In the genomic region with DNA sequence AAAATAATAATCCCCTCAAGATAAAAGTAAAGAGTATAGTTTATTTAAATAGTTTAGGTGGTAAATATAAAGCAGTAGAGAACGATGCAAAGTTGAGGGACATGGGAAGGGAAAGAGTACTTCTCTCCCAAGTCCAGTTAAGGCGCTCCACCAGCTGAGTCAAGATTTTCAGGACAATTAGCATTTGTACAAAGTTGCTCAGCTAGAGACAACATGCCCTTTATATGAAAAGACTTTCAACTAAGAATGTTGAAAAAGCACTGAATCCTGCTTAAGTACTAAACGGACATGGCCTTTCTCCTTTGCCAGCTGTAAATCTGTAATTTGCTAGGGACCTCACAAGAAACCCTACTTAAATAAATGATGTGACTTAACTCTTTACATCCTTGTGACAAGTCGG, we compare ENCODE assay signal across 9 mouse cellular contexts. TPM values are rescaled to one million over a fixed set of nuclear protein-coding genes. Genes with fewer than 3 reads are reported as not detected.
DNase-seq lines count a peak whose midpoint lies in the region; ATAC-seq and TF ChIP-seq lines count a peak whose summit lies in the region.
"Had no signal": no experiment of that assay in that cellular context is flagged by ENCODE, and none has a peak within 500 bp of the region (broad histone marks: within the 10 kb centered on the region; RNA-seq: fewer than 3 reads in every experiment).

No protein-coding gene starts in this region.

- H3K4me1 ChIP-seq in testis, adult 2 months (ENCODE audit: control insufficient read depth, insufficient read depth, low read length) = peaks cover 2% of the 10 kb centered on the region; the same call in 1 of the 2 replicates
- peaks cover 18% of the 10 kb centered on the region for H3K4me1 ChIP-seq in liver, embryonic 12.5 days

- H3K4me3 ChIP-seq in testis, adult 2 months (ENCODE audit: control insufficient read depth, low read depth, low read length) = no peak overlapping the region; the same call in 1 of the 2 replicates
- H3K4me3 ChIP-seq in liver, embryonic 12.5 days = peak overlapping the region; percentile 72; the same call in 1 of the 2 replicates

- peak overlapping the region; percentile 93 for H3K27ac ChIP-seq in testis, adult 2 months (ENCODE audit: control insufficient read depth, insufficient read depth, low read depth, low read length)
- H3K27ac ChIP-seq in liver, embryonic 12.5 days = peak overlapping the region; percentile 95

- no peak for TF ChIP-seq POLR2A in testis, adult 2 months (IDR thresholded peaks at IDR 0.05; ENCODE audit: control insufficient read depth, low read depth, low read length)

- peak; percentile 19 for DNase-seq in cerebellum, adult 9-10 months
- no peak for DNase-seq in testis, postnatal 14 days (ENCODE audit: low spot score)
- no peak for DNase-seq in gastrocnemius, postnatal 10 days
- no peak for DNase-seq in spleen, adult 18-20 months
- no peak for DNase-seq in gastrocnemius, postnatal 25 days

- no peaks in the 10 kb centered on the region for H3K36me3 ChIP-seq in testis, adult 2 months (ENCODE audit: control insufficient read depth, insufficient read depth, low read length)
- H3K36me3 ChIP-seq in liver, embryonic 12.5 days = no peaks in the 10 kb centered on the region

- peak overlapping the region; percentile 76 for H3K4me2 ChIP-seq in liver, embryonic 12.5 days

- ATAC-seq in cerebellum, adult (ENCODE audit: insufficient number of reproducible peaks, low FRiP score, low TSS enrichment) = no peak
- ATAC-seq in liver, embryonic 12.5 days = no peak

- no peak for TF ChIP-seq CTCF in testis, adult 2 months (IDR thresholded peaks at IDR 0.05; ENCODE audit: control insufficient read depth, insufficient read depth, insufficient replicate concordance, low read depth, low read length)

- H3K9me3 ChIP-seq in liver, embryonic 12.5 days (replicated peaks) = no peaks in the 10 kb centered on the region

- peak overlapping the region; percentile 77 for H3K9ac ChIP-seq in liver, embryonic 12.5 days

- no peaks in the 10 kb centered on the region for H3K27me3 ChIP-seq in testis, adult 2 months (ENCODE audit: control insufficient read depth, insufficient read depth, low read length)
- H3K27me3 ChIP-seq in liver, embryonic 12.5 days (replicated peaks) = peaks cover 42% of the 10 kb centered on the region

- WGBS in liver, embryonic 12.5 days (ENCODE audit: insufficient replicate concordance) = 55% methylated on average over 4 of the region's 4 CpGs

RNA-seq across cellular contexts. Expression of gene Bbs2, which starts 0.3 kb away (rescaled TPM):
- 38.0 and 39.9 TPM in 2 replicates for polyA plus RNA-seq in testis, adult 2 months (2012; rRNA removed)
- 5.5 and 6.3 TPM in 2 replicates for polyA plus RNA-seq in liver, embryonic 12.5 days (2016; fragmentation: Nextera tagmentation; extraction: Ambion mirVana)
- total RNA-seq in gastrocnemius, postnatal 10 days (2021) = 1 to 10 TPM; 3.9 to 4.7 TPM
- 1 to 10 TPM; 1.5 to 2.3 TPM for total RNA-seq in gastrocnemius, postnatal 25 days (2021)

RNA-seq across cellular contexts. Expression of gene Mt4, which starts 38.0 kb away (rescaled TPM):
- polyA plus RNA-seq in testis, adult 2 months (2012; rRNA removed) = not detected in 2 replicates
- polyA plus RNA-seq in liver, embryonic 12.5 days (2016; fragmentation: Nextera tagmentation; extraction: Ambion mirVana) = not detected in 2 replicates
- not detected for total RNA-seq in gastrocnemius, postnatal 10 days (2021)
- not detected for total RNA-seq in gastrocnemius, postnatal 25 days (2021)
- total RNA-seq: megakaryocyte-erythroid progenitor cell, adult 5-6 weeks had no signal

RNA-seq across cellular contexts. Expression of gene Mt3, which starts 53.4 kb away (rescaled TPM):
- 6.3 and 9.4 TPM in 2 replicates for polyA plus RNA-seq in testis, adult 2 months (2012; rRNA removed)
- 0.42 and 0.45 TPM in 2 replicates for polyA plus RNA-seq in liver, embryonic 12.5 days (2016; fragmentation: Nextera tagmentation; extraction: Ambion mirVana)
- total RNA-seq in gastrocnemius, postnatal 10 days (2021) = 10 to 100 TPM; 11.0 to 22.2 TPM
- 1 to 10 TPM; 5.0 to 5.1 TPM for total RNA-seq in gastrocnemius, postnatal 25 days (2021)
- total RNA-seq: megakaryocyte-erythroid progenitor cell, adult 5-6 weeks had no signal
